Comparison of ENCODE assay signal across 13 mouse cellular contexts in genomic region chr13:16977743-16978142, GRCm38 (mm10).
DNase-seq lines count a peak whose midpoint lies in the region; ATAC-seq lines count a peak whose summit lies in the region.
"Had no signal": no experiment of that assay in that cellular context is flagged by ENCODE, and none has a peak within 500 bp of the region (broad histone marks: within the 10 kb centered on the region; RNA-seq: fewer than 3 reads in every experiment).

No protein-coding gene starts in this region.

- no peak overlapping the region for H3K9ac ChIP-seq in heart, embryonic 12.5 days
- H3K9ac ChIP-seq in forebrain, embryonic 16.5 days (replicated peaks; ENCODE audit: low read depth, low read length), result no peak overlapping the region
- no peak overlapping the region for H3K9ac ChIP-seq in kidney, embryonic 16.5 days (replicated peaks; ENCODE audit: low read length)
- H3K9ac ChIP-seq in intestine, embryonic 16.5 days (ENCODE audit: low read depth, low read length), result no peak overlapping the region
- no peak overlapping the region for H3K9ac ChIP-seq in hindbrain, embryonic 12.5 days
- H3K9ac ChIP-seq: hindbrain, embryonic 15.5 days; limb, embryonic 15.5 days; midbrain, embryonic 15.5 days had no signal

- H3K9me3 ChIP-seq in heart, embryonic 12.5 days (replicated peaks), result no peaks in the 10 kb centered on the region
- H3K9me3 ChIP-seq in forebrain, embryonic 16.5 days (ENCODE audit: control insufficient read depth, low read length), result no peaks in the 10 kb centered on the region
- no peaks in the 10 kb centered on the region for H3K9me3 ChIP-seq in kidney, embryonic 16.5 days (ENCODE audit: low read length)
- H3K9me3 ChIP-seq in intestine, embryonic 16.5 days (ENCODE audit: control insufficient read depth, low read length), result no peaks in the 10 kb centered on the region
- no peaks in the 10 kb centered on the region for H3K9me3 ChIP-seq in hindbrain, embryonic 12.5 days (replicated peaks)
- H3K9me3 ChIP-seq: hindbrain, embryonic 15.5 days; limb, embryonic 15.5 days; midbrain, embryonic 15.5 days had no signal

- peaks cover 3% of the 10 kb centered on the region; the same call in 1 of the 2 replicates for H3K4me1 ChIP-seq in heart, embryonic 12.5 days (replicated peaks)
- H3K4me1 ChIP-seq in forebrain, embryonic 16.5 days (replicated peaks; ENCODE audit: control insufficient read depth, insufficient read depth, low read length), result peaks cover 2% of the 10 kb centered on the region; the same call in 1 of the 2 replicates
- H3K4me1 ChIP-seq in kidney, embryonic 16.5 days (ENCODE audit: insufficient read depth, low read length), result no peaks in the 10 kb centered on the region
- H3K4me1 ChIP-seq in intestine, embryonic 16.5 days (ENCODE audit: control insufficient read depth, insufficient read depth, low read length), result no peaks in the 10 kb centered on the region
- H3K4me1 ChIP-seq in hindbrain, embryonic 12.5 days, result no peaks in the 10 kb centered on the region
- H3K4me1 ChIP-seq: hindbrain, embryonic 15.5 days; limb, embryonic 15.5 days; midbrain, embryonic 15.5 days had no signal

- H3K4me2 ChIP-seq in heart, embryonic 12.5 days, result no peak overlapping the region; the same call in 1 of the 2 replicates
- H3K4me2 ChIP-seq in forebrain, embryonic 16.5 days (ENCODE audit: low read length), result no peak overlapping the region
- no peak overlapping the region for H3K4me2 ChIP-seq in kidney, embryonic 16.5 days (replicated peaks; ENCODE audit: low read depth, low read length)
- no peak overlapping the region for H3K4me2 ChIP-seq in intestine, embryonic 16.5 days (ENCODE audit: low read depth, low read length)
- H3K4me2 ChIP-seq in hindbrain, embryonic 12.5 days (replicated peaks), result no peak overlapping the region
- H3K4me2 ChIP-seq: hindbrain, embryonic 15.5 days; limb, embryonic 15.5 days; midbrain, embryonic 15.5 days had no signal

- no peaks in the 10 kb centered on the region for H3K36me3 ChIP-seq in heart, embryonic 12.5 days
- H3K36me3 ChIP-seq in forebrain, embryonic 16.5 days (ENCODE audit: control insufficient read depth, insufficient read depth), result no peaks in the 10 kb centered on the region
- no peaks in the 10 kb centered on the region for H3K36me3 ChIP-seq in kidney, embryonic 16.5 days (ENCODE audit: insufficient read depth, low read length)
- H3K36me3 ChIP-seq in intestine, embryonic 16.5 days (ENCODE audit: control insufficient read depth, insufficient read depth, low read length), result no peaks in the 10 kb centered on the region
- H3K36me3 ChIP-seq in hindbrain, embryonic 12.5 days, result no peaks in the 10 kb centered on the region
- H3K36me3 ChIP-seq: hindbrain, embryonic 15.5 days; limb, embryonic 15.5 days; midbrain, embryonic 15.5 days had no signal

- no peak for DNase-seq in heart, adult 9 months (ENCODE audit: low spot score in 2 of 2)
- DNase-seq in layer of hippocampus, postnatal 25 days (ENCODE audit: extremely low spot score in 1 of 2, low spot score in 1 of 2), result peak; percentile 5 to 8
- peak; percentile 74 to 78 for DNase-seq in right cerebral cortex, adult 2 months (ENCODE audit: low spot score in 2 of 2)
- DNase-seq: kidney, postnatal 14 days; thymus, postnatal 36 days had no signal

- H3K27me3 ChIP-seq in heart, embryonic 12.5 days (replicated peaks), result no peaks in the 10 kb centered on the region
- H3K27me3 ChIP-seq in forebrain, embryonic 16.5 days (replicated peaks; ENCODE audit: control insufficient read depth, insufficient read depth, low read length), result no peaks in the 10 kb centered on the region
- no peaks in the 10 kb centered on the region for H3K27me3 ChIP-seq in kidney, embryonic 16.5 days (ENCODE audit: insufficient read depth, low read length)
- H3K27me3 ChIP-seq in intestine, embryonic 16.5 days (replicated peaks; ENCODE audit: control insufficient read depth, insufficient read depth, low read length), result no peaks in the 10 kb centered on the region
- no peaks in the 10 kb centered on the region for H3K27me3 ChIP-seq in hindbrain, embryonic 12.5 days
- H3K27me3 ChIP-seq: hindbrain, embryonic 15.5 days; limb, embryonic 15.5 days; midbrain, embryonic 15.5 days had no signal

- WGBS in heart, embryonic 12.5 days, result 50% methylated on average over 6 of the region's 6 CpGs
- WGBS in forebrain, embryonic 16.5 days, result 51% methylated on average over 6 of the region's 6 CpGs
- 61% methylated on average over 6 of the region's 6 CpGs for WGBS in kidney, embryonic 16.5 days
- 76% methylated on average over 6 of the region's 6 CpGs for WGBS in intestine, embryonic 16.5 days
- 67% methylated on average over 6 of the region's 6 CpGs for WGBS in hindbrain, embryonic 12.5 days

- 0 out of 2 replicates have a peak overlapping the region, but pooled peaks have one; percentile 20 for H3K27ac ChIP-seq in heart, embryonic 12.5 days (ENCODE audit: poor library complexity, severe bottlenecking)
- no peak overlapping the region for H3K27ac ChIP-seq in forebrain, embryonic 16.5 days (ENCODE audit: low read length)
- no peak overlapping the region for H3K27ac ChIP-seq in kidney, embryonic 16.5 days (ENCODE audit: low read length)
- no peak overlapping the region for H3K27ac ChIP-seq in intestine, embryonic 16.5 days (ENCODE audit: low read length)
- H3K27ac ChIP-seq in hindbrain, embryonic 12.5 days, result no peak overlapping the region
- H3K27ac ChIP-seq: hindbrain, embryonic 15.5 days; limb, embryonic 15.5 days; midbrain, embryonic 15.5 days had no signal

- no peak for ATAC-seq in heart, embryonic 12.5 days (ENCODE audit: insufficient number of reproducible peaks, low FRiP score)
- peak; percentile 72 for ATAC-seq in forebrain, embryonic 16.5 days
- no peak for ATAC-seq in kidney, embryonic 16.5 days (ENCODE audit: low FRiP score, low TSS enrichment)
- no peak for ATAC-seq in intestine, embryonic 16.5 days
- ATAC-seq in hindbrain, embryonic 12.5 days (ENCODE audit: low FRiP score), result no peak
- ATAC-seq: midbrain, embryonic 15.5 days had no signal

- no peak overlapping the region for H3K4me3 ChIP-seq in heart, embryonic 12.5 days
- no peak overlapping the region for H3K4me3 ChIP-seq in forebrain, embryonic 16.5 days (replicated peaks; ENCODE audit: low read length)
- H3K4me3 ChIP-seq in kidney, embryonic 16.5 days (ENCODE audit: low read length), result no peak overlapping the region
- H3K4me3 ChIP-seq in intestine, embryonic 16.5 days (ENCODE audit: low read length), result no peak overlapping the region
- H3K4me3 ChIP-seq in hindbrain, embryonic 12.5 days, result no peak overlapping the region
- H3K4me3 ChIP-seq: hindbrain, embryonic 15.5 days; limb, embryonic 15.5 days; midbrain, embryonic 15.5 days had no signal

Comparison
In these comparisons a context has a peak if more than half of its experiments do, and no peak if none do; other contexts are left out.
1. DNase-seq: peak in layer of hippocampus, postnatal 25 days (2 of 2) and right cerebral cortex, adult 2 months (2 of 2); none in heart, adult 9 months (0 of 2).